Mouse (Mus musculus) limb, embryonic 13.5 days (tissue): ENCODE measurements around the gene Vmn1r168. TPM values are rescaled to one million over a fixed set of nuclear protein-coding genes. Genes with fewer than 3 reads are reported as not detected.
"Not testable (repeated sequence)": the region's sequence is repeated elsewhere in the genome, so short reads cannot be mapped to it uniquely, and the experiment has no call there.

Experiments
- ATAC-seq: fragments of 200-750 bp; cut with Nextera tagmentation; 2 replicates; pipeline ENCODE4 v1.8.0; 2017; ENCODE audit warnings: low read depth, moderate number of reproducible peaks, moderate TSS enrichment; ENCODE audit not compliant: low FRiP score
- H3K27ac ChIP-seq: fragments of 300-500 bp; sonication (generic); 2 replicates; pipeline ENCODE4 v1.5.1; 2015; ENCODE audit warnings: inconsistent platforms, mild to moderate bottlenecking, moderate library complexity
- H3K27me3 ChIP-seq: fragments of 300-500 bp; sonication (generic); 2 replicates; pipeline ENCODE4 v1.6.1; 2015; ENCODE audit warnings: mild to moderate bottlenecking, inconsistent platforms
- H3K36me3 ChIP-seq: fragments of 300-500 bp; sonication (generic); 2 replicates; pipeline ENCODE4 v1.6.1; 2015; ENCODE audit warnings: inconsistent platforms, mild to moderate bottlenecking, moderate library complexity
- H3K4me1 ChIP-seq: fragments of 300-500 bp; sonication (generic); 2 replicates; pipeline ENCODE4 v1.6.1; 2015; ENCODE audit warnings: inconsistent platforms
- H3K4me2 ChIP-seq: fragments of 300-500 bp; sonication (generic); replicated peaks from 2 replicates; pipeline ENCODE4 v1.6.1; 2015; ENCODE audit warnings: inconsistent platforms, mild to moderate bottlenecking, moderate library complexity
- H3K4me3 ChIP-seq: fragments of 300-500 bp; sonication (generic); 2 replicates; pipeline ENCODE4 v1.5.1; 2015; ENCODE audit warnings: moderate library complexity, mild to moderate bottlenecking, inconsistent platforms
- H3K9ac ChIP-seq: fragments of 300-500 bp; sonication (generic); 2 replicates; pipeline ENCODE4 v1.6.1; 2015; ENCODE audit warnings: mild to moderate bottlenecking, inconsistent platforms
- H3K9me3 ChIP-seq: fragments of 300-500 bp; sonication (generic); 2 replicates; pipeline ENCODE4 v1.6.1; 2016; ENCODE audit warnings: inconsistent platforms
- WGBS: fragments of 180-500 bp; shearing (Covaris S2); methylation state at CpG from one replicate; pipeline ENCODE4 v1.1.7; 2015; 5-methylcytosine and 5-hydroxymethylcytosine counted together
- polyA plus RNA-seq: library from polyadenylated mRNA; unstranded; fragments of >200 nt; fragmentation: Nextera tagmentation; extraction: Ambion mirVana; gene quantifications from 2 replicates; pipeline ENCODE4 v1.2.1, GENCODE M21; 2015

The Vmn1r168 gene
- not detected in 2 replicates for polyA plus RNA-seq

GRCm38 (mm10) chr7:23539432-23539831 is at the start of gene Vmn1r168:
Gene Vmn1r168, plus strand, starts transcription at chr7:23539732.
- not testable (repeated sequence) for ATAC-seq, H3K4me2 ChIP-seq, H3K4me3 ChIP-seq, H3K9me3 ChIP-seq, H3K9ac ChIP-seq, H3K36me3 ChIP-seq, H3K27ac ChIP-seq, H3K27me3 ChIP-seq, H3K4me1 ChIP-seq
- no CpG with 5 or more reads among the region's 1 CpGs for WGBS

DNA sequence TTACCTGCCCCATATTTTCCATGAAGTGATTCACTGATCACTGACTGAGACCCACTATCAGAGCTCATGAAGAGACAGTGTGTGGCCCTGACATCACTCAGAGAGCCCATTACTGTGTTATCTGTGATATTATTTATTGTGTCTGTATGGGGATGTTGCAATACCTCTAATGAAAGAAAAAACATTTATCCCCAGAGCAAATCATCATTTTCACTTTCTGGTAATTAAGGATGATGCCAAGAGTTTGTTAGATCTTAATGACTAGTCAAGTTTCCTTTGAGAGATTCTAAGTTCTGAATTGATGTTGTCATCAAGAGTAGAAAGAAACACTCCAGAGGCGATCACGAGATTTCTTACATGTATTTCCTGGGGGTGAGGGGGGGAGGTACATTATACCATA is 32.4 kb upstream of the Vmn1r168 start, which contains the start of gene Vmn1r167:
Vmn1r167 (minus strand) TSS at position 101 of the 400 bp plus-strand sequence.
- not testable (repeated sequence) for H3K9ac ChIP-seq, H3K36me3 ChIP-seq, H3K4me2 ChIP-seq, H3K4me1 ChIP-seq, H3K4me3 ChIP-seq, ATAC-seq, H3K27me3 ChIP-seq, H3K27ac ChIP-seq
- H3K9me3 ChIP-seq: peaks cover 18% of the 10 kb centered on the region; the same call in 1 of the 2 replicates
- 87% methylated on average over 2 of the region's 2 CpGs for WGBS

GRCm38 (mm10) chr7:23575226-23575625 is 35.7 kb downstream of the Vmn1r168 start, which contains the start of gene Vmn1r169:
Gene Vmn1r169, plus strand, starts transcription at chr7:23575526.
- 79% methylated on average over 1 of the region's 2 CpGs for WGBS
- H3K9me3 ChIP-seq, H3K27me3 ChIP-seq, H3K9ac ChIP-seq, H3K4me3 ChIP-seq, H3K36me3 ChIP-seq, H3K4me2 ChIP-seq, ATAC-seq, H3K4me1 ChIP-seq, H3K27ac ChIP-seq: not testable (repeated sequence)

Other genes with a start within 250 kb of the Vmn1r168 start
- not detected in 2 replicates for gene Nlrp4e, start 238.5 kb upstream of the Vmn1r168 start, polyA plus RNA-seq
- 0.05 TPM in 1 of 2 replicates, not detected in the other for gene Nlrp5, start 153.8 kb upstream of the Vmn1r168 start, polyA plus RNA-seq
- gene Vmn1r167, start 32.5 kb upstream of the Vmn1r168 start, polyA plus RNA-seq: not detected in 2 replicates
- not detected in 2 replicates for gene Vmn1r169, start 35.8 kb downstream of the Vmn1r168 start, polyA plus RNA-seq
- not detected in 2 replicates for gene Vmn1r170, start 66.4 kb downstream of the Vmn1r168 start, polyA plus RNA-seq
- gene Vmn1r171, start 91.0 kb downstream of the Vmn1r168 start, polyA plus RNA-seq: not detected in 2 replicates
- not detected in 2 replicates for gene Vmn1r172, start 118.6 kb downstream of the Vmn1r168 start, polyA plus RNA-seq
- not detected in 2 replicates for gene Vmn1r173, start 161.0 kb downstream of the Vmn1r168 start, polyA plus RNA-seq
- not detected in 2 replicates for gene Vmn1r174, start 212.5 kb downstream of the Vmn1r168 start, polyA plus RNA-seq